Mouse (Mus musculus) MEL (cell line): ENCODE data around the gene Ier2. TPM values are rescaled to one million over a fixed set of nuclear protein-coding genes. Genes with fewer than 3 reads are reported as not detected.

Source experiments
- DNase-seq: peaks from one replicate; pipeline ENCODE4 v3.0.0; 2011; ENCODE audit warnings: low read depth, low spot score
- H3K27ac ChIP-seq: 2 replicates; pipeline ENCODE4 v1.5.1; 2012; ENCODE audit warnings: low read depth, mild to moderate bottlenecking, control low read depth, low read length, moderate library complexity; ENCODE audit not compliant: control insufficient read depth
- H3K27me3 ChIP-seq, 2 experiments: fragments of 150-350 bp in 1 of 2; sonication (generic) in 1 of 2; 2 replicates each; pipeline ENCODE4 v1.6.1; 2012; ENCODE audit warnings: low read length in 2 of 2, mild to moderate bottlenecking in 2 of 2, improper control_type of control experiment in 1 of 2, moderate library complexity in 1 of 2; ENCODE audit not compliant: insufficient read depth in 2 of 2, control insufficient read depth in 1 of 2
- H3K36me3 ChIP-seq, 2 experiments: 2 replicates each; pipeline ENCODE4 v1.6.1; 2012 to 2014; ENCODE audit warnings: low read length in 2 of 2, improper control_type of control experiment in 1 of 2, inconsistent platforms in 1 of 2, mild to moderate bottlenecking in 1 of 2; ENCODE audit not compliant: insufficient read depth in 2 of 2, control insufficient read depth in 1 of 2
- H3K4me1 ChIP-seq, 2 experiments: fragments of 150-350 bp in 1 of 2; sonication (generic) in 1 of 2; 2 replicates each; pipeline ENCODE4 v1.6.1; 2012; ENCODE audit warnings: low read length in 2 of 2, improper control_type of control experiment in 1 of 2, mild to moderate bottlenecking in 1 of 2; ENCODE audit not compliant: insufficient read depth in 2 of 2, control insufficient read depth in 1 of 2
- H3K4me3 ChIP-seq, 2 experiments: fragments of 150-350 bp in 1 of 2; sonication (generic) in 1 of 2; 2 replicates each; pipeline ENCODE4 v1.5.1; 2012; ENCODE audit warnings: low read depth in 2 of 2, low read length in 2 of 2, mild to moderate bottlenecking in 2 of 2, moderate library complexity in 2 of 2, control low read depth in 1 of 2, improper control_type of control experiment in 1 of 2; ENCODE audit not compliant: control insufficient read depth in 1 of 2, insufficient read depth in 1 of 2
- H3K79me2 ChIP-seq: 2 replicates; pipeline ENCODE4 v1.6.1; 2012; ENCODE audit warnings: mild to moderate bottlenecking, low read length, moderate library complexity; ENCODE audit not compliant: control insufficient read depth, poor library complexity, insufficient read depth
- H3K9ac ChIP-seq: 2 replicates; pipeline ENCODE4 v1.6.1; 2012; ENCODE audit warnings: low read depth, mild to moderate bottlenecking, control low read depth, low read length, moderate library complexity; ENCODE audit not compliant: control insufficient read depth, poor library complexity, severe bottlenecking
- H3K9me3 ChIP-seq: fragments of 150-350 bp; sonication (generic); replicated peaks from 2 replicates; pipeline ENCODE4 v1.6.1; 2012; ENCODE audit warnings: mild to moderate bottlenecking, low read length, improper control_type of control experiment, moderate library complexity; ENCODE audit not compliant: insufficient read depth
- CHD1 ChIP-seq: IDR thresholded peaks from 2 replicates; pipeline ENCODE4 v1.6.1; 2012; ENCODE audit warnings: low read depth, mild to moderate bottlenecking, inconsistent platforms, low read length, improper control_type of control experiment
- CTCF ChIP-seq, 3 experiments: IDR thresholded peaks in 2 of 3; conservative IDR thresholded peaks in 1 of 3; 2 replicates each; pipeline ENCODE4 v1.5.1; 2011 to 2012; ENCODE audit warnings: low read length in 3 of 3, low read depth in 2 of 3, mild to moderate bottlenecking in 2 of 3, improper control_type of control experiment in 1 of 3, inconsistent platforms in 1 of 3, mixed read lengths in 1 of 3, moderate library complexity in 1 of 3; ENCODE audit not compliant: control insufficient read depth in 1 of 3, insufficient read depth in 1 of 3, poor library complexity in 1 of 3, severe bottlenecking in 1 of 3
- E2F4 ChIP-seq: IDR thresholded peaks from 2 replicates; pipeline ENCODE4 v1.6.1; 2011; ENCODE audit warnings: low read depth, low read length, improper control_type of control experiment, borderline replicate concordance
- ELF1 ChIP-seq: IDR thresholded peaks from 2 replicates; pipeline ENCODE4 v1.6.1; 2014; ENCODE audit warnings: low read depth, mild to moderate bottlenecking, inconsistent platforms, low read length, improper control_type of control experiment, moderate library complexity
- EP300 ChIP-seq, 2 experiments: IDR thresholded peaks; 2 replicates each; pipeline ENCODE4 v1.6.1; 2011; ENCODE audit warnings: improper control_type of control experiment in 2 of 2, low read length in 2 of 2, low read depth in 1 of 2, mild to moderate bottlenecking in 1 of 2
- GATA1 ChIP-seq: IDR thresholded peaks from 2 replicates; pipeline ENCODE4 v1.6.1; 2011; ENCODE audit warnings: low read depth, low read length, improper control_type of control experiment
- HCFC1 ChIP-seq: IDR thresholded peaks from 2 replicates; pipeline ENCODE4 v1.6.1; 2012; ENCODE audit warnings: low read depth, mild to moderate bottlenecking, inconsistent platforms, low read length, improper control_type of control experiment, moderate library complexity
- MAX ChIP-seq: IDR thresholded peaks from 2 replicates; pipeline ENCODE4 v1.6.1; 2011; ENCODE audit warnings: low read length, improper control_type of control experiment
- MAZ ChIP-seq: IDR thresholded peaks from 2 replicates; pipeline ENCODE4 v1.6.1; 2012; ENCODE audit warnings: low read depth, mild to moderate bottlenecking, inconsistent platforms, low read length, improper control_type of control experiment
- MXI1 ChIP-seq: IDR thresholded peaks from 2 replicates; pipeline ENCODE4 v1.6.1; 2011; ENCODE audit warnings: mild to moderate bottlenecking, low read depth, low read length, improper control_type of control experiment
- MYB ChIP-seq: IDR thresholded peaks from 2 replicates; pipeline ENCODE4 v1.6.1; 2011; ENCODE audit warnings: mild to moderate bottlenecking, low read depth, low read length, improper control_type of control experiment
- POLR2A ChIP-seq, 2 experiments: IDR thresholded peaks; 2 replicates each; pipeline ENCODE4 v1.6.1; 2011 to 2012; ENCODE audit warnings: low read length in 2 of 2, mild to moderate bottlenecking in 2 of 2, control low read depth in 1 of 2, improper control_type of control experiment in 1 of 2, low read depth in 1 of 2, moderate library complexity in 1 of 2; ENCODE audit not compliant: control insufficient read depth in 1 of 2, insufficient read depth in 1 of 2, poor library complexity in 1 of 2
- POLR2AphosphoS2 ChIP-seq: IDR thresholded peaks from 2 replicates; pipeline ENCODE4 v1.6.1; 2011; ENCODE audit warnings: low read length, improper control_type of control experiment
- POLR2AphosphoS5 ChIP-seq: IDR thresholded peaks from 2 replicates; pipeline ENCODE4 v1.6.1; 2012; ENCODE audit warnings: low read depth, borderline replicate concordance, mild to moderate bottlenecking, inconsistent platforms, low read length, moderate library complexity, mixed read lengths
- RAD21 ChIP-seq: IDR thresholded peaks from 2 replicates; pipeline ENCODE4 v1.6.1; 2011; ENCODE audit warnings: mild to moderate bottlenecking, low read depth, low read length, improper control_type of control experiment
- RCOR1 ChIP-seq: IDR thresholded peaks from 2 replicates; pipeline ENCODE4 v1.6.1; 2012; ENCODE audit warnings: low read depth, mild to moderate bottlenecking, inconsistent platforms, low read length, improper control_type of control experiment
- SMC3 ChIP-seq: IDR thresholded peaks from 2 replicates; pipeline ENCODE4 v1.6.1; 2011; ENCODE audit warnings: low read depth, low read length, improper control_type of control experiment
- TAL1 ChIP-seq: IDR thresholded peaks from 2 replicates; pipeline ENCODE4 v1.6.1; 2012; ENCODE audit warnings: mild to moderate bottlenecking, inconsistent platforms, low read length, moderate library complexity, mixed read lengths
- ZKSCAN1 ChIP-seq: IDR thresholded peaks from 2 replicates; pipeline ENCODE4 v1.6.1; 2012; ENCODE audit warnings: low read depth, mild to moderate bottlenecking, inconsistent platforms, low read length, improper control_type of control experiment, moderate library complexity
- ZNF384 ChIP-seq: IDR thresholded peaks from 2 replicates; pipeline ENCODE4 v1.6.1; 2012; ENCODE audit warnings: low read depth, mild to moderate bottlenecking, inconsistent platforms, low read length, improper control_type of control experiment
- polyA plus RNA-seq, 2 experiments: library from polyadenylated mRNA; stranded (reverse) in 1 of 2; unstranded in 1 of 2; fragments of >175 nt in 1 of 2; fragments of >200 nt in 1 of 2; gene quantifications; 2 replicates each; pipeline versions ENCODE4 v1.2.1 to v1.2.4; 2012; ENCODE audit warnings: low replicate concordance in 2 of 2, low read depth in 1 of 2; ENCODE audit not compliant: insufficient read length in 2 of 2, insufficient read depth in 1 of 2, missing spikeins in 1 of 2
- total RNA-seq: library from RNA; depleted of rRNA; stranded (reverse); fragments of 300-350 nt; gene quantifications from 2 replicates; pipeline ENCODE4 v1.2.3, GENCODE M21; 2012

The Ier2 gene
- total and polyA plus RNA-seq, 3 experiments: 22.5 to 258 (median 37.7) TPM

- no peaks in the 10 kb centered on the region for H3K4me1 ChIP-seq
- H3K9ac ChIP-seq: no peak overlapping the region
- no peak overlapping the region for H3K27ac ChIP-seq
- H3K79me2 ChIP-seq: no peaks in the 10 kb centered on the region
- no peak for TF ChIP-seq MYB
- TF ChIP-seq SMC3: peak; percentile 11; the same call in 1 of the 2 replicates
- no peak for TF ChIP-seq ZNF384
- TF ChIP-seq ELF1: no peak
- peak; percentile 43 to 64 (median 47); a peak in 5 of 6 replicates for TF ChIP-seq CTCF (IDR thresholded peaks at IDR 0.05 in 2 of 3, conservative IDR thresholded peaks at IDR 0.05 in 1 of 3; ENCODE audit: control insufficient read depth in 1 of 3, insufficient read depth in 1 of 3, low read depth in 2 of 3, low read length in 3 of 3, poor library complexity in 1 of 3, severe bottlenecking in 1 of 3)
- TF ChIP-seq RCOR1: no peak
- no peak for TF ChIP-seq POLR2AphosphoS2
- TF ChIP-seq MXI1: no peak
- TF ChIP-seq POLR2A (IDR thresholded peaks at IDR 0.05; ENCODE audit: control insufficient read depth in 1 of 2, insufficient read depth in 1 of 2, low read depth in 1 of 2, low read length in 2 of 2, poor library complexity in 1 of 2): no peak
- no peak for TF ChIP-seq POLR2AphosphoS5
- TF ChIP-seq MAX: no peak
- TF ChIP-seq, all 39 proteins: peak for 2
- H3K4me3 ChIP-seq: no peak overlapping the region
- DNase-seq: peak; percentile 41
- H3K9me3 ChIP-seq: no peaks in the 10 kb centered on the region
- H3K36me3 ChIP-seq: no peaks in the 10 kb centered on the region
- H3K27me3 ChIP-seq: peaks cover 0 to 2% of the 10 kb centered on the region in 2 experiments; a peak in 2 of 4 replicates
Measured at GRCm38 (mm10) chr8:84621102-84621625, 41.5 kb downstream of the Ier2 start.

- H3K4me1 ChIP-seq: no peaks in the 10 kb centered on the region
- no peak overlapping the region for H3K27ac ChIP-seq
- H3K79me2 ChIP-seq: no peaks in the 10 kb centered on the region
- H3K27me3 ChIP-seq: peaks cover 0 to 10% of the 10 kb centered on the region in 2 experiments
- TF ChIP-seq MAZ (no peak), EP300 (IDR thresholded peaks at IDR 0.05; ENCODE audit: low read depth in 1 of 2, low read length in 2 of 2) (no peak), E2F4 (no peak), RAD21 (no peak), TAL1 (no peak), ZKSCAN1 (no peak), HCFC1 (no peak), CHD1 (no peak), POLR2A (IDR thresholded peaks at IDR 0.05; ENCODE audit: control insufficient read depth in 1 of 2, insufficient read depth in 1 of 2, low read depth in 1 of 2, low read length in 2 of 2, poor library complexity in 1 of 2) (no peak), GATA1 (no peak)
- TF ChIP-seq, all 39 proteins: peak for 0
- Histone ChIP-seq H3K9ac (no peak overlapping the region), H3K4me3 (no peak overlapping the region), H3K36me3 (no peaks in the 10 kb centered on the region), H3K9me3 (no peaks in the 10 kb centered on the region)
- no peak for DNase-seq
Measured at GRCm38 (mm10) chr8:84617005-84617404, 45.6 kb downstream of the Ier2 start.
